Mouse (Mus musculus): ENCODE data around the gene Bbs12. TPM values are rescaled to one million over a fixed set of nuclear protein-coding genes. Genes with fewer than 3 reads are reported as not detected.

The Bbs12 gene
- 9.8 and 10.1 TPM in 2 replicates for polyA plus RNA-seq (2016; fragmentation: Nextera tagmentation; extraction: Ambion mirVana)

- H3K36me3 ChIP-seq, result no peaks in the 10 kb centered on the region; the same call in 1 of the 2 replicates
- under 1% methylated on average over 54 of the region's 54 CpGs for WGBS
- no peaks in the 10 kb centered on the region for H3K27me3 ChIP-seq
- H3K9ac ChIP-seq (replicated peaks), result peak within 1 kb of the TSS; percentile 86
- peak within 1 kb of the TSS; percentile 85 for H3K27ac ChIP-seq
- peaks cover 8% of the 10 kb centered on the region; the same call in 1 of the 2 replicates for H3K4me1 ChIP-seq (replicated peaks)
- ATAC-seq (ENCODE audit: insufficient number of reproducible peaks, insufficient read depth, low FRiP score, low TSS enrichment, low read depth), result peak; percentile 100
- H3K4me3 ChIP-seq (replicated peaks), result peak within 1 kb of the TSS; percentile 80
- H3K9me3 ChIP-seq, result no peaks in the 10 kb centered on the region
- H3K4me2 ChIP-seq, result peak within 1 kb of the TSS; percentile 67
Observed at GRCm38 (mm10) chr3:37312370-37312941, at the start of gene Bbs12, which contains the start of gene Cetn4. TSS of gene Bbs12 (plus strand) at chr3:37312554. TSS of gene Cetn4 (minus strand) at chr3:37312708.

- no peak for ATAC-seq (ENCODE audit: insufficient number of reproducible peaks, insufficient read depth, low FRiP score, low TSS enrichment, low read depth)
- 88% methylated on average over 11 of the region's 11 CpGs for WGBS
- H3K36me3 ChIP-seq, result no peaks in the 10 kb centered on the region
- no peak overlapping the region for H3K4me2 ChIP-seq
- no peak overlapping the region for H3K4me3 ChIP-seq (replicated peaks)
- H3K9me3 ChIP-seq, result no peaks in the 10 kb centered on the region
- H3K4me1 ChIP-seq (replicated peaks), result no peaks in the 10 kb centered on the region
- no peak overlapping the region for H3K9ac ChIP-seq (replicated peaks)
- H3K27ac ChIP-seq, result no peak overlapping the region
- H3K27me3 ChIP-seq, result no peaks in the 10 kb centered on the region
Observed at GRCm38 (mm10) chr3:37268338-37268737, 44.0 kb upstream of the Bbs12 start.

GRCm38 (mm10) chr3:37269926-37270325, 42.4 kb upstream of the Bbs12 start:
- Histone ChIP-seq H3K27ac (no peak overlapping the region), H3K36me3 (no peaks in the 10 kb centered on the region), H3K4me1 (replicated peaks) (no peaks in the 10 kb centered on the region), H3K9ac (replicated peaks) (no peak overlapping the region), H3K4me3 (replicated peaks) (no peak overlapping the region), H3K9me3 (no peaks in the 10 kb centered on the region), H3K27me3 (no peaks in the 10 kb centered on the region), H3K4me2 (no peak overlapping the region)
- no peak for ATAC-seq (ENCODE audit: insufficient number of reproducible peaks, insufficient read depth, low FRiP score, low TSS enrichment, low read depth)
- 92% methylated on average over 4 of the region's 4 CpGs for WGBS

- Histone ChIP-seq H3K27me3 (no peaks in the 10 kb centered on the region), H3K9me3 (no peaks in the 10 kb centered on the region), H3K27ac (no peak overlapping the region), H3K4me2 (no peak overlapping the region), H3K4me3 (replicated peaks) (no peak overlapping the region), H3K36me3 (no peaks in the 10 kb centered on the region), H3K4me1 (replicated peaks) (no peaks in the 10 kb centered on the region), H3K9ac (replicated peaks) (no peak overlapping the region)
- WGBS, result 12% methylated on average over 1 of the region's 1 CpGs
- ATAC-seq (ENCODE audit: insufficient number of reproducible peaks, insufficient read depth, low FRiP score, low TSS enrichment, low read depth), result no peak
Observed at GRCm38 (mm10) chr3:37271209-37271608, 41.1 kb upstream of the Bbs12 start.

GRCm38 (mm10) chr3:37273092-37273491, 39.3 kb upstream of the Bbs12 start:
- Histone ChIP-seq H3K4me2 (no peak overlapping the region), H3K36me3 (no peaks in the 10 kb centered on the region), H3K27me3 (no peaks in the 10 kb centered on the region), H3K27ac (no peak overlapping the region), H3K9ac (replicated peaks) (no peak overlapping the region), H3K4me3 (replicated peaks) (no peak overlapping the region), H3K9me3 (no peaks in the 10 kb centered on the region), H3K4me1 (replicated peaks) (no peaks in the 10 kb centered on the region)
- no peak for ATAC-seq (ENCODE audit: insufficient number of reproducible peaks, insufficient read depth, low FRiP score, low TSS enrichment, low read depth)
- WGBS, result 83% methylated on average over 7 of the region's 7 CpGs

GRCm38 (mm10) chr3:37274661-37275060, 37.7 kb upstream of the Bbs12 start:
- ATAC-seq (ENCODE audit: insufficient number of reproducible peaks, insufficient read depth, low FRiP score, low TSS enrichment, low read depth), result no peak
- Histone ChIP-seq H3K4me3 (replicated peaks) (no peak overlapping the region), H3K27ac (no peak overlapping the region), H3K36me3 (no peaks in the 10 kb centered on the region), H3K4me1 (replicated peaks) (no peaks in the 10 kb centered on the region), H3K9me3 (no peaks in the 10 kb centered on the region), H3K27me3 (no peaks in the 10 kb centered on the region), H3K9ac (replicated peaks) (no peak overlapping the region), H3K4me2 (no peak overlapping the region)
- WGBS, result 81% methylated on average over 6 of the region's 6 CpGs

- H3K27me3 ChIP-seq, result no peaks in the 10 kb centered on the region
- WGBS, result 86% methylated on average over 1 of the region's 1 CpGs
Observed at GRCm38 (mm10) chr3:37280221-37280620, 32.1 kb upstream of the Bbs12 start.

GRCm38 (mm10) chr3:37280871-37281270, 31.5 kb upstream of the Bbs12 start:
- Histone ChIP-seq H3K4me3 (replicated peaks) (no peak overlapping the region), H3K4me2 (no peak overlapping the region), H3K36me3 (no peaks in the 10 kb centered on the region), H3K9ac (replicated peaks) (no peak overlapping the region), H3K9me3 (no peaks in the 10 kb centered on the region), H3K4me1 (replicated peaks) (no peaks in the 10 kb centered on the region), H3K27ac (no peak overlapping the region), H3K27me3 (no peaks in the 10 kb centered on the region)
- 85% methylated on average over 8 of the region's 8 CpGs for WGBS
- ATAC-seq (ENCODE audit: insufficient number of reproducible peaks, insufficient read depth, low FRiP score, low TSS enrichment, low read depth), result no peak

More at GRCm38 (mm10) chr3:37280221-37280620, 32.1 kb upstream of the Bbs12 start:
- Histone ChIP-seq H3K4me1 (replicated peaks) (no peaks in the 10 kb centered on the region), H3K36me3 (no peaks in the 10 kb centered on the region), H3K4me2 (no peak overlapping the region), H3K27ac (no peak overlapping the region), H3K9ac (replicated peaks) (no peak overlapping the region), H3K9me3 (no peaks in the 10 kb centered on the region), H3K4me3 (replicated peaks) (no peak overlapping the region)
- ATAC-seq (ENCODE audit: insufficient number of reproducible peaks, insufficient read depth, low FRiP score, low TSS enrichment, low read depth), result no peak

GRCm38 (mm10) chr3:37282299-37282922, 29.9 kb upstream of the Bbs12 start:
- Histone ChIP-seq H3K27ac (no peak overlapping the region), H3K9me3 (no peaks in the 10 kb centered on the region), H3K9ac (replicated peaks) (no peak overlapping the region), H3K4me2 (no peak overlapping the region), H3K4me3 (replicated peaks) (no peak overlapping the region), H3K4me1 (replicated peaks) (no peaks in the 10 kb centered on the region), H3K27me3 (no peaks in the 10 kb centered on the region), H3K36me3 (no peaks in the 10 kb centered on the region)
- no peak for ATAC-seq (ENCODE audit: insufficient number of reproducible peaks, insufficient read depth, low FRiP score, low TSS enrichment, low read depth)
- WGBS, result 82% methylated on average over 11 of the region's 11 CpGs

- no peak for ATAC-seq (ENCODE audit: insufficient number of reproducible peaks, insufficient read depth, low FRiP score, low TSS enrichment, low read depth)
- no peak overlapping the region for H3K4me2 ChIP-seq
Observed at GRCm38 (mm10) chr3:37283234-37283633, 29.1 kb upstream of the Bbs12 start.

GRCm38 (mm10) chr3:37289237-37289636, 23.1 kb upstream of the Bbs12 start:
- WGBS, result 94% methylated on average over 2 of the region's 2 CpGs
- Histone ChIP-seq H3K4me3 (replicated peaks) (no peak overlapping the region), H3K4me1 (replicated peaks) (no peaks in the 10 kb centered on the region), H3K27ac (no peak overlapping the region), H3K36me3 (no peaks in the 10 kb centered on the region), H3K27me3 (no peaks in the 10 kb centered on the region), H3K9ac (replicated peaks) (no peak overlapping the region), H3K9me3 (no peaks in the 10 kb centered on the region), H3K4me2 (no peak overlapping the region)
- ATAC-seq (ENCODE audit: insufficient number of reproducible peaks, insufficient read depth, low FRiP score, low TSS enrichment, low read depth), result no peak

More at GRCm38 (mm10) chr3:37283234-37283633, 29.1 kb upstream of the Bbs12 start:
- H3K9me3 ChIP-seq, result no peaks in the 10 kb centered on the region
- H3K27ac ChIP-seq, result no peak overlapping the region
- no peak overlapping the region for H3K4me3 ChIP-seq (replicated peaks)
- 91% methylated on average over 4 of the region's 4 CpGs for WGBS
- H3K36me3 ChIP-seq, result no peaks in the 10 kb centered on the region
- H3K27me3 ChIP-seq, result no peaks in the 10 kb centered on the region
- H3K9ac ChIP-seq (replicated peaks), result no peak overlapping the region
- H3K4me1 ChIP-seq (replicated peaks), result no peaks in the 10 kb centered on the region
